Comparison of ENCODE assay signal across 21 mouse cellular contexts in the genomic region with DNA sequence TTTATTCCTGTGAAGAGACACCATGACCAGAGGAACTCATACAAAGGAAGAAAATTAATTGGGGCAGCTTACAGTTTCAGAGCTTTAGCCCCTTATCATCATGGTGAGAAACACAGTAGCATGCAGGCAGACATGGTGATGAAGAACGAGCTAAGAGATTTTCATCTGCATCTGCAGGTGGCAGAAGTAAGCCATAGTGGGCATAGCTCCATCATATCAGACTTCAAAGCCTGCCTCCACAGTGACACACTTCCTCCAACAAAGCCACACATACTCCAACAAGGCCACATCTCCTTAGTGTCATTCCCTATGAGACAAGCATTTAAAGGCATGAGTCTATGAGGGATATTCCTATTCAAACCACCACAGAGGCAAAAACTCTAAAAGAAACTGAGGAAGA.
"Had no signal": no experiment of that assay in that cellular context is flagged by ENCODE, and none has a peak within 500 bp of the region (broad histone marks: within the 10 kb centered on the region; RNA-seq: fewer than 3 reads in every experiment).

No protein-coding gene starts in this region.

- H3K4me3 ChIP-seq: limb, embryonic 12.5 days; limb, embryonic 15.5 days; liver, embryonic 12.5 days; liver, embryonic 15.5 days; lung, embryonic 15.5 days; neural tube, embryonic 12.5 days; neural tube, embryonic 15.5 days had no signal

- H3K9me3 ChIP-seq: limb, embryonic 12.5 days; limb, embryonic 15.5 days; liver, embryonic 12.5 days; liver, embryonic 15.5 days; lung, embryonic 15.5 days; neural tube, embryonic 12.5 days; neural tube, embryonic 15.5 days had no signal

- H3K4me1 ChIP-seq: limb, embryonic 12.5 days; limb, embryonic 15.5 days; liver, embryonic 12.5 days; liver, embryonic 15.5 days; lung, embryonic 15.5 days; neural tube, embryonic 12.5 days; neural tube, embryonic 15.5 days had no signal

- ATAC-seq: liver, embryonic 12.5 days had no signal

- H3K4me2 ChIP-seq: limb, embryonic 12.5 days; limb, embryonic 15.5 days; liver, embryonic 12.5 days; liver, embryonic 15.5 days; lung, embryonic 15.5 days; midbrain, embryonic 11.5 days; neural tube, embryonic 12.5 days; neural tube, embryonic 15.5 days had no signal

- H3K27me3 ChIP-seq: limb, embryonic 12.5 days; limb, embryonic 15.5 days; liver, embryonic 12.5 days; liver, embryonic 15.5 days; lung, embryonic 15.5 days; neural tube, embryonic 12.5 days; neural tube, embryonic 15.5 days had no signal

- H3K27ac ChIP-seq: kidney, postnatal 0 days; limb, embryonic 12.5 days; limb, embryonic 15.5 days; liver, embryonic 12.5 days; liver, embryonic 15.5 days; lung, embryonic 15.5 days; neural tube, embryonic 12.5 days; neural tube, embryonic 15.5 days; stomach, postnatal 0 days had no signal

- H3K36me3 ChIP-seq: limb, embryonic 12.5 days; limb, embryonic 15.5 days; liver, embryonic 12.5 days; liver, embryonic 15.5 days; lung, embryonic 15.5 days; neural tube, embryonic 12.5 days; neural tube, embryonic 15.5 days had no signal

- DNase-seq: kidney, postnatal 25 days; left cerebral cortex, postnatal 4 days; lung, adult 18-20 months; lung, postnatal 10 days; lung, postnatal 36 days; midbrain, embryonic 14.5 days; right cerebral cortex, adult 18-20 months; right cerebral cortex, postnatal 14 days; right cerebral cortex, postnatal 4 days; thymus, adult 2 months; thymus, postnatal 25 days had no signal

- H3K9ac ChIP-seq: limb, embryonic 12.5 days; limb, embryonic 15.5 days; liver, embryonic 12.5 days; liver, embryonic 15.5 days; lung, embryonic 15.5 days; neural tube, embryonic 12.5 days; neural tube, embryonic 15.5 days had no signal
